Mouse (Mus musculus): ENCODE measurements at regions not wholly inside any gene's neighbourhood (a gene's known extent, or its start where the extent isn't known, plus 50 kb on each side); places are given as distances from the start of the nearest gene placed in this dataset.

GRCm38 (mm10) chrX:58093245-58093644 lies 70.7 kb downstream of the Zic3 start:
- H3K27ac ChIP-seq (ENCODE audit: low read depth, low read length) = no peak overlapping the region
- H3K4me1 ChIP-seq (replicated peaks; ENCODE audit: control insufficient read depth, insufficient read depth, low read length) = no peaks in the 10 kb centered on the region
- H3K27me3 ChIP-seq (replicated peaks; ENCODE audit: control insufficient read depth, insufficient read depth, low read length) = no peaks in the 10 kb centered on the region
- DNase-seq (ENCODE audit: low spot score) (no peak), ATAC-seq (replicated peaks; ENCODE audit: low FRiP score) (no peak)
- H3K4me3 ChIP-seq (ENCODE audit: low read depth, low read length) = no peak overlapping the region
- no peaks in the 10 kb centered on the region for H3K9me3 ChIP-seq (ENCODE audit: control insufficient read depth, low read length)
- 51% methylated on average over 3 of the region's 3 CpGs for WGBS
- no peak overlapping the region for H3K9ac ChIP-seq (ENCODE audit: low read depth, low read length)
- H3K36me3 ChIP-seq (ENCODE audit: control insufficient read depth, insufficient read depth, low read length) = no peaks in the 10 kb centered on the region
- no peak overlapping the region for H3K4me2 ChIP-seq

- 80% methylated on average over 8 of the region's 8 CpGs for WGBS
- H3K9me3 ChIP-seq (ENCODE audit: control insufficient read depth, low read length) = no peaks in the 10 kb centered on the region
- H3K27ac ChIP-seq (ENCODE audit: low read depth, low read length) = no peak overlapping the region
- H3K36me3 ChIP-seq (ENCODE audit: control insufficient read depth, insufficient read depth, low read length) = no peaks in the 10 kb centered on the region
- no peaks in the 10 kb centered on the region for H3K27me3 ChIP-seq (replicated peaks; ENCODE audit: control insufficient read depth, insufficient read depth, low read length)
- ATAC-seq (replicated peaks; ENCODE audit: low FRiP score) (no peak), DNase-seq (ENCODE audit: low spot score) (no peak)
- no peak overlapping the region for H3K4me2 ChIP-seq
- H3K9ac ChIP-seq (ENCODE audit: low read depth, low read length) = no peak overlapping the region
- no peak overlapping the region for H3K4me3 ChIP-seq (ENCODE audit: low read depth, low read length)
- no peaks in the 10 kb centered on the region for H3K4me1 ChIP-seq (replicated peaks; ENCODE audit: control insufficient read depth, insufficient read depth, low read length)
Observed at GRCm38 (mm10) chrX:58117761-58118426, 95.4 kb downstream of the Zic3 start.

GRCm38 (mm10) chrX:58155371-58156124 lies 133.0 kb downstream of the Zic3 start:
- 27% methylated on average over 20 of the region's 20 CpGs for WGBS

GRCm38 (mm10) chrX:58157361-58157760 lies 134.9 kb downstream of the Zic3 start:
- ATAC-seq (replicated peaks; ENCODE audit: low FRiP score) (no peak), DNase-seq (ENCODE audit: low spot score) (no peak)
- WGBS = 32% methylated on average over 5 of the region's 5 CpGs
- Histone ChIP-seq H3K27me3 (replicated peaks; ENCODE audit: control insufficient read depth, insufficient read depth, low read length) (no peaks in the 10 kb centered on the region), H3K4me1 (replicated peaks; ENCODE audit: control insufficient read depth, insufficient read depth, low read length) (no peaks in the 10 kb centered on the region), H3K4me2 (no peak overlapping the region), H3K9me3 (ENCODE audit: control insufficient read depth, low read length) (no peaks in the 10 kb centered on the region), H3K9ac (ENCODE audit: low read depth, low read length) (no peak overlapping the region), H3K27ac (ENCODE audit: low read depth, low read length) (no peak overlapping the region), H3K4me3 (ENCODE audit: low read depth, low read length) (no peak overlapping the region), H3K36me3 (ENCODE audit: control insufficient read depth, insufficient read depth, low read length) (no peaks in the 10 kb centered on the region)

More at GRCm38 (mm10) chrX:58155371-58156124, 133.0 kb downstream of the Zic3 start:
- H3K9ac ChIP-seq (ENCODE audit: low read depth, low read length) = no peak overlapping the region
- DNase-seq (ENCODE audit: low spot score) = no peak
- no peaks in the 10 kb centered on the region for H3K36me3 ChIP-seq (ENCODE audit: control insufficient read depth, insufficient read depth, low read length)
- no peak overlapping the region for H3K4me3 ChIP-seq (ENCODE audit: low read depth, low read length)
- H3K4me2 ChIP-seq = peak overlapping the region; percentile 22; the same call in 1 of the 2 replicates
- H3K4me1 ChIP-seq (replicated peaks; ENCODE audit: control insufficient read depth, insufficient read depth, low read length) = no peaks in the 10 kb centered on the region
- H3K9me3 ChIP-seq (ENCODE audit: control insufficient read depth, low read length) = no peaks in the 10 kb centered on the region
- no peak for ATAC-seq (replicated peaks; ENCODE audit: low FRiP score)
- no peaks in the 10 kb centered on the region for H3K27me3 ChIP-seq (replicated peaks; ENCODE audit: control insufficient read depth, insufficient read depth, low read length)
- H3K27ac ChIP-seq (ENCODE audit: low read depth, low read length) = no peak overlapping the region

- Histone ChIP-seq H3K27ac (ENCODE audit: low read depth, low read length) (no peak overlapping the region), H3K4me3 (ENCODE audit: low read depth, low read length) (no peak overlapping the region), H3K9ac (ENCODE audit: low read depth, low read length) (no peak overlapping the region), H3K4me2 (no peak overlapping the region), H3K4me1 (replicated peaks; ENCODE audit: control insufficient read depth, insufficient read depth, low read length) (no peaks in the 10 kb centered on the region), H3K9me3 (ENCODE audit: control insufficient read depth, low read length) (no peaks in the 10 kb centered on the region), H3K27me3 (replicated peaks; ENCODE audit: control insufficient read depth, insufficient read depth, low read length) (no peaks in the 10 kb centered on the region), H3K36me3 (ENCODE audit: control insufficient read depth, insufficient read depth, low read length) (no peaks in the 10 kb centered on the region)
- WGBS = 83% methylated on average over 12 of the region's 12 CpGs
- ATAC-seq (replicated peaks; ENCODE audit: low FRiP score) (no peak), DNase-seq (ENCODE audit: low spot score) (no peak)
Observed at GRCm38 (mm10) chrX:58166184-58166904, 143.8 kb downstream of the Zic3 start.

GRCm38 (mm10) chrX:58174326-58174725 lies 151.8 kb downstream of the Zic3 start:
- no peak for DNase-seq (ENCODE audit: low spot score)
- H3K27ac ChIP-seq (ENCODE audit: low read depth, low read length) = no peak overlapping the region
- no peaks in the 10 kb centered on the region for H3K9me3 ChIP-seq (ENCODE audit: control insufficient read depth, low read length)
- WGBS = 73% methylated on average over 1 of the region's 1 CpGs
- H3K9ac ChIP-seq (ENCODE audit: low read depth, low read length) = no peak overlapping the region
- H3K27me3 ChIP-seq (replicated peaks; ENCODE audit: control insufficient read depth, insufficient read depth, low read length) = no peaks in the 10 kb centered on the region
- no peaks in the 10 kb centered on the region for H3K36me3 ChIP-seq (ENCODE audit: control insufficient read depth, insufficient read depth, low read length)
- H3K4me3 ChIP-seq (ENCODE audit: low read depth, low read length) = no peak overlapping the region
- no peaks in the 10 kb centered on the region for H3K4me1 ChIP-seq (replicated peaks; ENCODE audit: control insufficient read depth, insufficient read depth, low read length)
- ATAC-seq (replicated peaks; ENCODE audit: low FRiP score) = no peak
- H3K4me2 ChIP-seq = no peak overlapping the region

Measured in liver, embryonic 11.5 days (tissue).